Mouse (Mus musculus): ENCODE measurements around the gene Rnf180.

Rnf180 gene

GRCm38 (mm10) chr13:105203851-105204250 lies 90.8 kb downstream of the Rnf180 start:
- H3K36me3 ChIP-seq (ENCODE audit: control insufficient read depth, insufficient read depth, low read length, poor library complexity, severe bottlenecking), result no peaks in the 10 kb centered on the region

GRCm38 (mm10) chr13:105198658-105199057 lies 96.0 kb downstream of the Rnf180 start:
- Histone ChIP-seq H3K36me3 (ENCODE audit: control insufficient read depth, insufficient read depth, low read length, poor library complexity, severe bottlenecking) (no peaks in the 10 kb centered on the region), H3K27me3 (ENCODE audit: control insufficient read depth, insufficient read depth, low read length, poor library complexity, severe bottlenecking) (no peaks in the 10 kb centered on the region)
- DNase-seq (ENCODE audit: low read depth, low spot score), result no peak

More at GRCm38 (mm10) chr13:105203851-105204250, 90.8 kb downstream of the Rnf180 start:
- DNase-seq (ENCODE audit: low read depth, low spot score), result no peak
- H3K27me3 ChIP-seq (ENCODE audit: control insufficient read depth, insufficient read depth, low read length, poor library complexity, severe bottlenecking), result no peaks in the 10 kb centered on the region

DNA sequence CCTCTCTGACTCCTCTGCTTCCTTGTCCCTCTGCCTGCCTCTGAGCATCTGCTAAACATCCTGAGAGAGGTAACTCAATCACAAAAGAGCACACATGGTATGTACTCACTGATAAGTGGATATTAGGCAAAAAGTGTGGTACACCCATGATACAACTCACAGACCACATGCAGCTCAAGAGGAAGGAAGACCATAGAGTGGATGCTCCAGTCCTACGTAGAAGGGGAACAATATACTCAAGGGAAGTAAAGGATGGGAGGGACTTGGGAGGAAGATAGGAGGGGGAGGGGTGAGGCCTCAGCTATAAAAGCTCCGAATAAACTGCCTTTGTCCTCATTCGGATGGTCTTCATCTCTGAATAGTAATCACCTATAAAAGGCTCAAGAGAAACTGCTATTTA lies 96.6 kb downstream of the Rnf180 start:
- Histone ChIP-seq H3K36me3 (ENCODE audit: control insufficient read depth, insufficient read depth, low read length, poor library complexity, severe bottlenecking) (no peaks in the 10 kb centered on the region), H3K27me3 (ENCODE audit: control insufficient read depth, insufficient read depth, low read length, poor library complexity, severe bottlenecking) (no peaks in the 10 kb centered on the region)
- DNase-seq (ENCODE audit: low read depth, low spot score), result no peak

DNA sequence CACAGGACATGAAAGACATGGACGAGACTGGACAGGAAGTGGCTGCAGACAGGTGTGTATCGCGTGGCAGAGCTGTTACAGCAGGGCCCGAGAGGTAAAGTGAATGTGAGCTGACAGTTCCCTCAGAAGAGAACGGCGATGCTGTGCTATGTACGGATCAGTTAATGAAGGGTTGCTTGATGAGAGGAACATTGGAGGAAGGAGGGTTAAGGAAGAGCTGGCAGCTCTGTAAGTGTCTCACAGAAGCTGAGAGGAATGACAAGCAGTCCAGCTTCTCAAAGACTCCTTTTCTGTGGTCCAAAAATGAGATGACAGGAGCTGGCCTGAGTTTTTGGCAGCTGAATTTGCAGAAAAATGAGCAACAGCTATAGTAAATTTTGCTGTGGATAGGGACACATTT lies 101.0 kb downstream of the Rnf180 start:
- no peak for DNase-seq (ENCODE audit: low read depth, low spot score)
- H3K27me3 ChIP-seq (ENCODE audit: control insufficient read depth, insufficient read depth, low read length, poor library complexity, severe bottlenecking), result no peaks in the 10 kb centered on the region

DNA sequence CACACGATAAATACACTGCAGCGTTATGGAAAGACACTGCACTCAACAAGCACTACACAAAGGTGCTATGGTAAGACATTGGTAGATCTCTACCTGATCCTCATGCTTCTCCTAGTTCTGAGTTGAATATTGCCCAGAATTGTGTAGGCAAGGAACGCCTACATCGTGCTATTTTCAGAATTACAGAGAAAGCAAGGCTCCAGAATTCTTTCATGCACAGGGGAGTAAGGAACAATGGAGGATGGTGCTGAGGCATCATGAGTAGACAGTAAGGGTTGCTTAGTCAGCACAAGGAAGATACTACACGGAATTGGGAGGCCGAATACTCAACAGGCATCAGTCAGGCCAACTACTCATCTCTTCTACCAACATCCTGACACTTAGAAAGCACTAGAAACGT lies 105.9 kb downstream of the Rnf180 start:
- no peaks in the 10 kb centered on the region for H3K36me3 ChIP-seq (ENCODE audit: control insufficient read depth, insufficient read depth, low read length, poor library complexity, severe bottlenecking)
- DNase-seq (ENCODE audit: low read depth, low spot score), result no peak
- H3K27me3 ChIP-seq (ENCODE audit: control insufficient read depth, insufficient read depth, low read length, poor library complexity, severe bottlenecking), result no peaks in the 10 kb centered on the region

More for the DNA sequence above, 101.0 kb downstream of the Rnf180 start:
- H3K36me3 ChIP-seq (ENCODE audit: control insufficient read depth, insufficient read depth, low read length, poor library complexity, severe bottlenecking), result no peaks in the 10 kb centered on the region

DNA sequence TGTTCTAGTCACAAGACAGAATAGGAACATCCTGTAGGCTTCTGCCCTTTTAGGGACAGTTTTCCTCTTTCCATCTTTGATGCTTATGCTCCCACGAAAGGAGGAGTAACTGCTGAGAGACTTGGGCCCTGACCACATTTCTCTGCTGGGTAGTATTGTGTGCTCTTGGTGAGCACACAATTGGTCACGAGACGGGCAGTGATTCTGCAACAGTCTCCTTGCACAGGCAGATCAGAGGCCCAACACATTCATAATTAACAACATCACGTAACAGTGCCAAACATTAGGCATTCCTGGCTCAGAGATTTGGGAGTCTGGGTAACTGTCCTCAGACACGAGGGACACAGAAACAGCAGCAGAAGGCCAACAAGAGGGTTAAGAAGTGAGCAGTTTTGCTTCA lies 113.8 kb downstream of the Rnf180 start:
- DNase-seq (ENCODE audit: low read depth, low spot score), result no peak
- no peaks in the 10 kb centered on the region for H3K27me3 ChIP-seq (ENCODE audit: control insufficient read depth, insufficient read depth, low read length, poor library complexity, severe bottlenecking)

DNA sequence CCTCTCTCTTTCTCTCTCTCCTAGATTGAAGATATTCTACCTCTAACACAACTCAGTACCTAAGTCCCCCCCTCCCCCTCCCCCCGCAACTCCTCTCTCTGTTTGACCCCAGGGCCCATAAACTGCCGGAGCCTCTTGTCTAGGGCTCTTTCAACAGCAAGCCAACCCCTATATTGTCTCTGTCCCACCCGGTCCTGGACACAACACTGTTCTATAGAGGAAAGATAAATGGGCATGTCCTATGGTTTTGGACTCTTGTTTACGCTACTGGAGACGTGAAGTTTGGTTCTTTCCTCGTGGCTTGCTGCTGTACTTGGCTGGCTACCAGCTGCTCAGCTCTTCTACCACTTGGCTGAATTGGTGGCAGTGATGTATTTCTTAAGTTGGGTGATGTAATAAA lies 129.2 kb downstream of the Rnf180 start:
- no peaks in the 10 kb centered on the region for H3K27me3 ChIP-seq (ENCODE audit: control insufficient read depth, insufficient read depth, low read length, poor library complexity, severe bottlenecking)
- DNase-seq (ENCODE audit: low read depth, low spot score), result no peak
- H3K36me3 ChIP-seq (ENCODE audit: control insufficient read depth, insufficient read depth, low read length, poor library complexity, severe bottlenecking), result no peaks in the 10 kb centered on the region

More for the DNA sequence above, 113.8 kb downstream of the Rnf180 start:
- H3K36me3 ChIP-seq (ENCODE audit: control insufficient read depth, insufficient read depth, low read length, poor library complexity, severe bottlenecking), result no peaks in the 10 kb centered on the region

- Histone ChIP-seq H3K36me3 (ENCODE audit: control insufficient read depth, insufficient read depth, low read length, poor library complexity, severe bottlenecking) (no peaks in the 10 kb centered on the region), H3K27me3 (ENCODE audit: control insufficient read depth, insufficient read depth, low read length, poor library complexity, severe bottlenecking) (no peaks in the 10 kb centered on the region)
- DNase-seq (ENCODE audit: low read depth, low spot score), result peak; percentile 25
Measured at GRCm38 (mm10) chr13:105153955-105154354, 140.7 kb downstream of the Rnf180 start.

- no peaks in the 10 kb centered on the region for H3K36me3 ChIP-seq (ENCODE audit: control insufficient read depth, insufficient read depth, low read length, poor library complexity, severe bottlenecking)
- DNase-seq (ENCODE audit: low read depth, low spot score), result no peak
- no peaks in the 10 kb centered on the region for H3K27me3 ChIP-seq (ENCODE audit: control insufficient read depth, insufficient read depth, low read length, poor library complexity, severe bottlenecking)
Measured at GRCm38 (mm10) chr13:105150006-105150405, 144.6 kb downstream of the Rnf180 start.

- no peaks in the 10 kb centered on the region for H3K36me3 ChIP-seq (ENCODE audit: control insufficient read depth, insufficient read depth, low read length, poor library complexity, severe bottlenecking)
- no peaks in the 10 kb centered on the region for H3K27me3 ChIP-seq (ENCODE audit: control insufficient read depth, insufficient read depth, low read length, poor library complexity, severe bottlenecking)
- DNase-seq (ENCODE audit: low read depth, low spot score), result peak; percentile 11
Measured at GRCm38 (mm10) chr13:105147795-105148418, 146.7 kb downstream of the Rnf180 start.

GRCm38 (mm10) chr13:105146827-105147226 lies 147.8 kb downstream of the Rnf180 start:
- Histone ChIP-seq H3K36me3 (ENCODE audit: control insufficient read depth, insufficient read depth, low read length, poor library complexity, severe bottlenecking) (no peaks in the 10 kb centered on the region), H3K27me3 (ENCODE audit: control insufficient read depth, insufficient read depth, low read length, poor library complexity, severe bottlenecking) (no peaks in the 10 kb centered on the region)
- DNase-seq (ENCODE audit: low read depth, low spot score), result no peak

DNA sequence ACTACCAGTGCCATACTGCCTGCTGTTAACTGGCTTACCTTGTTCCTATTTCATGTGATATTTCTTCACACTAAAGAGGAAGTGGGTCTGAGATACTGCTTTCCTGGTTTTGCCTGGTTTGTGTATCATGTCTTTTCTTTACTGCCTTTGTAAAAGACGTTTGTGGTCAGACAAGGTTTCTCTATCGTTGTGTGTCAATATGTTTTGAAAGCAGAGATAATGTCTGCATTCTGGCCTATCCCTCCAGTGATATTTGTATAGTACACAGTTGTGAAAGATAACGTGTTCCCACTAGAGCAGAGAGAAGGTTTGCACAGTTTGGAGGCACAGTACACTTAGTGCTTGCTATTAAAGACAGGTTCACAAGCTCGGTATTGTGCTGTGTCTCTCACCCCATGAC lies 154.7 kb downstream of the Rnf180 start:
- Histone ChIP-seq H3K36me3 (ENCODE audit: control insufficient read depth, insufficient read depth, low read length, poor library complexity, severe bottlenecking) (no peaks in the 10 kb centered on the region), H3K27me3 (ENCODE audit: control insufficient read depth, insufficient read depth, low read length, poor library complexity, severe bottlenecking) (no peaks in the 10 kb centered on the region)
- no peak for DNase-seq (ENCODE audit: low read depth, low spot score)

DNA sequence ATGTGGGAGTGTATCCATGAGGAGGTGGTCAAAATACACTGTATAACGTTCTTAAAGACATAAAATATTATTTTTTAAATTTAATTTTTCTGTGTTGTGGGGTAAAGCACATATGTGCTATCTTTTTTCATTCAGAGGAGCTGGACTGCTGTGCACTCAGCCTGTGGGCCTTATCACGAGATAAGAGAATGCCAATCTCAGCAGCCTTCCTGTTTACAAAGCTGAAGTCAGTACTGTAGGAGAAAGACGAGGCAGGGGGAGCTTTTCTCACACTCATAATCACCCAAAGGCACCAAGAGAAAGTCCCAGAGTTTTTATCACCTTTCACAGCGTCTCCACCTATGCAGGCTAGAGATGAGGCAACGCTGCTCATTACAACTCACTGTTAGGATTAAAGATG lies 160.2 kb downstream of the Rnf180 start:
- DNase-seq (ENCODE audit: low read depth, low spot score), result no peak
- Histone ChIP-seq H3K27me3 (ENCODE audit: control insufficient read depth, insufficient read depth, low read length, poor library complexity, severe bottlenecking) (no peaks in the 10 kb centered on the region), H3K36me3 (ENCODE audit: control insufficient read depth, insufficient read depth, low read length, poor library complexity, severe bottlenecking) (no peaks in the 10 kb centered on the region)

DNA sequence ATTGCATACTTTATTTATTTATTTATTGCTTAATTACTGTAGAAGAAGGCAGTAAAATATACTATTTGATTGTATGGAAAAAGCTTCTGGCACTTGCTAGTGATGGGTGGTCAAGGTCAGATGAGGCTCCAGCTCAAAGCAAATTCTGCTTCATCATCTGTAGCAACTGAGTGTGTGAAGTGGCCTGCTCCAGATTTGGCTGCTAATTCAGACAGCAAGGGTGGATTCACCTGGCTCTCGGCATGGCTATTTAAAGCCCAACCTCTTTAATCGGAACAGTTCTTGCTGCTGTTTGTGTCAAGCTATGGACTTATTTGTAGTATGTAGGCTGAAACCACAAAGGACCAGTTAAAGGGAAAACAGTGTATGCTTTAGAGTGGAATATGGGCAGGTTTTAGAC lies 161.8 kb downstream of the Rnf180 start:
- no peak for DNase-seq (ENCODE audit: low read depth, low spot score)
- Histone ChIP-seq H3K36me3 (ENCODE audit: control insufficient read depth, insufficient read depth, low read length, poor library complexity, severe bottlenecking) (no peaks in the 10 kb centered on the region), H3K27me3 (ENCODE audit: control insufficient read depth, insufficient read depth, low read length, poor library complexity, severe bottlenecking) (no peaks in the 10 kb centered on the region)

- no peak for DNase-seq (ENCODE audit: low read depth, low spot score)
- H3K27me3 ChIP-seq (ENCODE audit: control insufficient read depth, insufficient read depth, low read length, poor library complexity, severe bottlenecking), result no peaks in the 10 kb centered on the region
- H3K36me3 ChIP-seq (ENCODE audit: control insufficient read depth, insufficient read depth, low read length, poor library complexity, severe bottlenecking), result no peaks in the 10 kb centered on the region
Measured at GRCm38 (mm10) chr13:105132370-105132769, 162.2 kb downstream of the Rnf180 start.

DNA sequence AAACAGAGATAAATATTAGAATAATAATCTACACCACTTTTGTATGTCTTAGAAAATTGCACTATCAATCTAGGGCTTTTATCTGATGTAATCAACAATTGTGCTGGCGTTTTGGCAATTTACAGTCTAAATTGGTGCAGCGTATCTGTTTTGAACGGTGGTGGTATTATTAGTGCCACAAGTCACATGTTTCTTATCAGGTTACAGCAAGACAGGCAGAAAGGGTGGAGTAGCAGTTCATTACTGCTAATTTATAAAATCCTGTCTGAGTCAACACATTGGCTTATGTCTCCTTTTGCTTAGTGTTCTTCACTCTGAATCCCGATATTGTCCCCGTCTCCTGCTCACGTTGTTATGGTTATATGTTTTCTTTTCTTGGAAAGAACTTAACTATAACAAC lies 164.5 kb downstream of the Rnf180 start:
- Histone ChIP-seq H3K27me3 (ENCODE audit: control insufficient read depth, insufficient read depth, low read length, poor library complexity, severe bottlenecking) (no peaks in the 10 kb centered on the region), H3K36me3 (ENCODE audit: control insufficient read depth, insufficient read depth, low read length, poor library complexity, severe bottlenecking) (no peaks in the 10 kb centered on the region)
- no peak for DNase-seq (ENCODE audit: low read depth, low spot score)

All from splenic B cell, adult 2 months (primary cell).